ENCODE assay signal across 21 mouse cellular contexts in the genomic region with DNA sequence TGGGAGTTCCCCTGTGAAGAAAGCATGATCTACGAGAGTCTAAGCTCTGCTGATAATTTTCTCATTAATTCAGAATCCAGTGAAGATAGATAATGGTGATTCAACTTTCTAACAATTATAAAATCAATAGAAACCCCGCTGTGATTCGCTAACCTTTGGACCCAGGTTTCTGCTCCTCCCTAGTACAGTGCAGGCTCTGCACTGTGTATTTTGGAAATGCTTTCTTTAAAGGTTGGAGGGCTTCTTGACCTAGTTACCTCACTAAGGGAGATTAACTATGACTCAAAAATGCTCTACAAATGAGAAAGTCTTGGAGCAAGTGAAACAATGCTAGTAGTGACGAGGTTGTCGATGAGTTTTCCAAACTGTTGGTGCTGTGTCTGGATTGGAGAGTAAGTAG. TPM values are rescaled to one million over a fixed set of nuclear protein-coding genes. Genes with fewer than 3 reads are reported as not detected.
DNase-seq lines count a peak whose midpoint lies in the region; ATAC-seq and TF ChIP-seq lines count a peak whose summit lies in the region.
"Had no signal": no experiment of that assay in that cellular context is flagged by ENCODE, and none has a peak within 500 bp of the region (broad histone marks: within the 10 kb centered on the region; RNA-seq: fewer than 3 reads in every experiment).

No protein-coding gene starts in this region.

- TF ChIP-seq CTCF in liver, postnatal 0 days (IDR thresholded peaks at IDR 0.05; ENCODE audit: low read depth): no peak

- H3K4me2 ChIP-seq in liver, embryonic 15.5 days: no peak overlapping the region; the same call in 1 of the 2 replicates
- H3K4me2 ChIP-seq in liver, postnatal 0 days (ENCODE audit: low read depth, low read length): no peak overlapping the region
- no peak overlapping the region for H3K4me2 ChIP-seq in intestine, embryonic 14.5 days (ENCODE audit: low read length)
- H3K4me2 ChIP-seq in intestine, embryonic 16.5 days (ENCODE audit: low read depth, low read length): 0 out of 2 replicates have a peak overlapping the region, but pooled peaks have one; percentile 14
- H3K4me2 ChIP-seq in stomach, embryonic 16.5 days (ENCODE audit: low read depth, low read length): peak overlapping the region; percentile 8; the same call in 1 of the 2 replicates
- H3K4me2 ChIP-seq in kidney, embryonic 16.5 days (replicated peaks; ENCODE audit: low read depth, low read length): no peak overlapping the region
- H3K4me2 ChIP-seq: embryonic facial prominence, embryonic 13.5 days; forebrain, embryonic 12.5 days; heart, embryonic 13.5 days had no signal

- peak; percentile 44; the same call in 1 of the 2 replicates for ATAC-seq in liver, embryonic 15.5 days (ENCODE audit: insufficient read depth)
- ATAC-seq in liver, postnatal 0 days: no peak
- 0 out of 2 replicates have a peak, but pooled peaks have one; percentile 41 for ATAC-seq in intestine, embryonic 14.5 days (replicated peaks; ENCODE audit: low FRiP score, low TSS enrichment, low read depth)
- ATAC-seq in intestine, embryonic 16.5 days: peak; percentile 59
- peak; percentile 64; the same call in 1 of the 2 replicates for ATAC-seq in stomach, embryonic 16.5 days (ENCODE audit: insufficient read depth, low FRiP score)
- no peak for ATAC-seq in kidney, embryonic 16.5 days (ENCODE audit: low FRiP score, low TSS enrichment)
- ATAC-seq: forebrain, embryonic 16.5 days; Patski had no signal

- TF ChIP-seq EP300 in liver, postnatal 0 days (IDR thresholded peaks at IDR 0.05; ENCODE audit: low read depth): no peak

- H3K27me3 ChIP-seq in liver, embryonic 15.5 days: no peaks in the 10 kb centered on the region
- H3K27me3 ChIP-seq in liver, postnatal 0 days (ENCODE audit: insufficient read depth, low read length): no peaks in the 10 kb centered on the region
- no peaks in the 10 kb centered on the region for H3K27me3 ChIP-seq in intestine, embryonic 14.5 days (replicated peaks; ENCODE audit: control insufficient read depth, insufficient read depth, low read length)
- no peaks in the 10 kb centered on the region for H3K27me3 ChIP-seq in intestine, embryonic 16.5 days (replicated peaks; ENCODE audit: control insufficient read depth, insufficient read depth, low read length)
- H3K27me3 ChIP-seq in stomach, embryonic 16.5 days (ENCODE audit: control insufficient read depth, insufficient read depth, low read length): no peaks in the 10 kb centered on the region
- H3K27me3 ChIP-seq in kidney, embryonic 16.5 days (ENCODE audit: insufficient read depth, low read length): no peaks in the 10 kb centered on the region
- H3K27me3 ChIP-seq: CH12.LX; embryonic facial prominence, embryonic 13.5 days; forebrain, embryonic 12.5 days; heart, embryonic 13.5 days; Patski had no signal

- no peak overlapping the region for H3K4me3 ChIP-seq in liver, embryonic 15.5 days (replicated peaks)
- no peak overlapping the region for H3K4me3 ChIP-seq in liver, postnatal 0 days (ENCODE audit: low read depth, low read length)
- H3K4me3 ChIP-seq in intestine, embryonic 14.5 days (ENCODE audit: low read depth, low read length): no peak overlapping the region
- no peak overlapping the region for H3K4me3 ChIP-seq in intestine, embryonic 16.5 days (ENCODE audit: low read length)
- H3K4me3 ChIP-seq in stomach, embryonic 16.5 days (replicated peaks; ENCODE audit: low read length): no peak overlapping the region
- no peak overlapping the region for H3K4me3 ChIP-seq in kidney, embryonic 16.5 days (ENCODE audit: low read length)
- H3K4me3 ChIP-seq: embryonic facial prominence, embryonic 13.5 days; forebrain, embryonic 12.5 days; gastrocnemius, adult 2 months; heart, embryonic 13.5 days had no signal

- H3K9me3 ChIP-seq in liver, embryonic 15.5 days (replicated peaks): no peaks in the 10 kb centered on the region
- H3K9me3 ChIP-seq in liver, postnatal 0 days (ENCODE audit: low read length): no peaks in the 10 kb centered on the region
- no peaks in the 10 kb centered on the region for H3K9me3 ChIP-seq in intestine, embryonic 14.5 days (ENCODE audit: control insufficient read depth, low read length)
- H3K9me3 ChIP-seq in intestine, embryonic 16.5 days (ENCODE audit: control insufficient read depth, low read length): no peaks in the 10 kb centered on the region
- H3K9me3 ChIP-seq in stomach, embryonic 16.5 days (replicated peaks; ENCODE audit: control insufficient read depth, low read length): no peaks in the 10 kb centered on the region
- no peaks in the 10 kb centered on the region for H3K9me3 ChIP-seq in kidney, embryonic 16.5 days (ENCODE audit: low read length)
- H3K9me3 ChIP-seq: embryonic facial prominence, embryonic 13.5 days; forebrain, embryonic 12.5 days; heart, embryonic 13.5 days had no signal

- no peaks in the 10 kb centered on the region for H3K36me3 ChIP-seq in liver, embryonic 15.5 days (replicated peaks)
- H3K36me3 ChIP-seq in liver, postnatal 0 days (replicated peaks; ENCODE audit: insufficient read depth, low read length): no peaks in the 10 kb centered on the region
- 0 out of 2 replicates have a peak, but pooled peaks cover 2% of the 10 kb centered on the region for H3K36me3 ChIP-seq in intestine, embryonic 14.5 days (ENCODE audit: control insufficient read depth, insufficient read depth, low read length)
- no peaks in the 10 kb centered on the region for H3K36me3 ChIP-seq in intestine, embryonic 16.5 days (ENCODE audit: control insufficient read depth, insufficient read depth, low read length)
- no peaks in the 10 kb centered on the region for H3K36me3 ChIP-seq in stomach, embryonic 16.5 days (ENCODE audit: control insufficient read depth, insufficient read depth, low read length)
- H3K36me3 ChIP-seq in kidney, embryonic 16.5 days (ENCODE audit: insufficient read depth, low read length): no peaks in the 10 kb centered on the region
- H3K36me3 ChIP-seq: embryonic facial prominence, embryonic 13.5 days; forebrain, embryonic 12.5 days; heart, embryonic 13.5 days had no signal

- no peak overlapping the region for H3K27ac ChIP-seq in liver, embryonic 15.5 days (replicated peaks)
- H3K27ac ChIP-seq in liver, postnatal 0 days (ENCODE audit: low read depth): no peak overlapping the region
- H3K27ac ChIP-seq in intestine, embryonic 14.5 days (ENCODE audit: low read depth): no peak overlapping the region
- H3K27ac ChIP-seq in intestine, embryonic 16.5 days (ENCODE audit: low read length): no peak overlapping the region
- peak overlapping the region; percentile 63 for H3K27ac ChIP-seq in stomach, embryonic 16.5 days (ENCODE audit: low read length)
- no peak overlapping the region for H3K27ac ChIP-seq in kidney, embryonic 16.5 days (ENCODE audit: low read length)
- H3K27ac ChIP-seq: embryonic facial prominence, embryonic 13.5 days; forebrain, embryonic 12.5 days; gastrocnemius, adult 2 months; heart, embryonic 13.5 days had no signal

- peaks cover 5% of the 10 kb centered on the region; the same call in 1 of the 2 replicates for H3K4me1 ChIP-seq in liver, embryonic 15.5 days (replicated peaks)
- peaks cover 12% of the 10 kb centered on the region; the same call in 1 of the 2 replicates for H3K4me1 ChIP-seq in liver, postnatal 0 days (ENCODE audit: insufficient read depth)
- H3K4me1 ChIP-seq in intestine, embryonic 14.5 days (replicated peaks; ENCODE audit: control insufficient read depth, insufficient read depth, low read length): peaks cover 45% of the 10 kb centered on the region
- peaks cover 48% of the 10 kb centered on the region for H3K4me1 ChIP-seq in intestine, embryonic 16.5 days (ENCODE audit: control insufficient read depth, insufficient read depth, low read length)
- peaks cover 54% of the 10 kb centered on the region for H3K4me1 ChIP-seq in stomach, embryonic 16.5 days (ENCODE audit: control insufficient read depth, insufficient read depth, low read length)
- peaks cover 36% of the 10 kb centered on the region for H3K4me1 ChIP-seq in kidney, embryonic 16.5 days (ENCODE audit: insufficient read depth, low read length)

- H3K9ac ChIP-seq in liver, embryonic 15.5 days: no peak overlapping the region
- H3K9ac ChIP-seq in liver, postnatal 0 days (replicated peaks): no peak overlapping the region
- no peak overlapping the region for H3K9ac ChIP-seq in intestine, embryonic 14.5 days (ENCODE audit: low read length)
- H3K9ac ChIP-seq in intestine, embryonic 16.5 days (ENCODE audit: low read depth, low read length): no peak overlapping the region
- no peak overlapping the region for H3K9ac ChIP-seq in stomach, embryonic 16.5 days (ENCODE audit: low read length)
- H3K9ac ChIP-seq in kidney, embryonic 16.5 days (replicated peaks; ENCODE audit: low read length): no peak overlapping the region
- H3K9ac ChIP-seq: embryonic facial prominence, embryonic 13.5 days; forebrain, embryonic 12.5 days; heart, embryonic 13.5 days had no signal

- no peak for DNase-seq in liver, postnatal 0 days
- no peak for DNase-seq in intestine, embryonic 14.5 days (ENCODE audit: low spot score)
- DNase-seq in heart, adult 18-20 months: no peak
- DNase-seq: adrenal gland, adult 2 months; adrenal gland, postnatal 25 days; cerebellum, adult 18-20 months; cerebellum, adult 9-11 months; cerebellum, postnatal 36 days; gastrocnemius, adult 2 months; gastrocnemius, postnatal 25 days; heart, postnatal 36 days had no signal

- WGBS in liver, embryonic 15.5 days (ENCODE audit: insufficient replicate concordance): 61% methylated on average over 5 of the region's 5 CpGs
- 68% methylated on average over 5 of the region's 5 CpGs for WGBS in liver, postnatal 0 days (ENCODE audit: insufficient replicate concordance)
- WGBS in intestine, embryonic 14.5 days: 70% methylated on average over 5 of the region's 5 CpGs
- WGBS in intestine, embryonic 16.5 days: 61% methylated on average over 5 of the region's 5 CpGs
- 57% methylated on average over 5 of the region's 5 CpGs for WGBS in stomach, embryonic 16.5 days
- 83% methylated on average over 5 of the region's 5 CpGs for WGBS in kidney, embryonic 16.5 days

RNA-seq across cellular contexts. Expression of a gene that starts 17.7 kb away (rescaled TPM):
- 1.4 and 1.5 TPM in 2 replicates for polyA plus RNA-seq in liver, embryonic 15.5 days (2015; fragmentation: Nextera tagmentation; extraction: Ambion mirVana)
- 2.0 and 2.2 TPM in 2 replicates for polyA plus RNA-seq in liver, postnatal 0 days (2015; fragmentation: Nextera tagmentation; extraction: Ambion mirVana)
- 32.4 and 34.3 TPM in 2 replicates for polyA plus RNA-seq in intestine, embryonic 14.5 days (2014; fragmentation: Nextera tagmentation; extraction: Ambion mirVana)
- polyA plus RNA-seq in intestine, embryonic 16.5 days (2015; fragmentation: Nextera tagmentation; extraction: Ambion mirVana): 17.9 and 19.8 TPM in 2 replicates
- 26.0 and 33.4 TPM in 2 replicates for polyA plus RNA-seq in stomach, embryonic 16.5 days (2015; fragmentation: Nextera tagmentation; extraction: Ambion mirVana)
- polyA plus RNA-seq in kidney, embryonic 16.5 days (2015; fragmentation: Nextera tagmentation; extraction: Ambion mirVana): 16.7 and 19.0 TPM in 2 replicates
- 10 to 100 TPM; 14.6 to 15.9 TPM for total RNA-seq in heart, adult 18-20 months (2021)
- total RNA-seq: CH12.LX had no signal

Comparison
In these comparisons a context has a peak if more than half of its experiments do, and no peak if none do; other contexts are left out.
1. ATAC-seq: peak in liver, embryonic 15.5 days (single experiment), intestine, embryonic 14.5 days (single experiment), intestine, embryonic 16.5 days (single experiment) and stomach, embryonic 16.5 days (single experiment); none in liver, postnatal 0 days (single experiment) and kidney, embryonic 16.5 days (single experiment).
2. H3K4me2 ChIP-seq: peak in intestine, embryonic 16.5 days (single experiment) and stomach, embryonic 16.5 days (single experiment); none in liver, embryonic 15.5 days (single experiment), liver, postnatal 0 days (single experiment), intestine, embryonic 14.5 days (single experiment) and kidney, embryonic 16.5 days (single experiment).